Mouse (Mus musculus) limb, embryonic 15.5 days (tissue): Measurements from ENCODE around the gene Vgll4. TPM values are rescaled to one million over a fixed set of nuclear protein-coding genes. Genes with fewer than 3 reads are reported as not detected.
A peak's percentile ranks its signal among the peaks of the same experiment; 100 is the strongest.

ENCODE experiments used
- ATAC-seq: fragments of 200-750 bp; cut with Nextera tagmentation; 2 replicates; pipeline ENCODE4 v1.8.0; 2017; ENCODE audit warnings: low read depth, moderate TSS enrichment; ENCODE audit not compliant: insufficient number of reproducible peaks, low FRiP score, low TSS enrichment
- H3K27ac ChIP-seq: fragments of 300-500 bp; sonication (generic); 2 replicates; pipeline ENCODE4 v1.5.1; 2015; ENCODE audit warnings: moderate library complexity, mild to moderate bottlenecking, inconsistent platforms
- H3K27me3 ChIP-seq: fragments of 300-500 bp; sonication (generic); 2 replicates; pipeline ENCODE4 v1.6.1; 2015; ENCODE audit warnings: inconsistent platforms
- H3K36me3 ChIP-seq: fragments of 300-500 bp; sonication (generic); 2 replicates; pipeline ENCODE4 v1.6.1; 2015; ENCODE audit warnings: inconsistent platforms
- H3K4me1 ChIP-seq: fragments of 300-500 bp; sonication (generic); 2 replicates; pipeline ENCODE4 v1.6.1; 2015; ENCODE audit warnings: inconsistent platforms
- H3K4me2 ChIP-seq: fragments of 300-500 bp; sonication (generic); 2 replicates; pipeline ENCODE4 v1.6.1; 2015; ENCODE audit warnings: mild to moderate bottlenecking, inconsistent platforms
- H3K4me3 ChIP-seq: fragments of 300-500 bp; sonication (generic); 2 replicates; pipeline ENCODE4 v1.5.1; 2015; ENCODE audit warnings: mild to moderate bottlenecking, inconsistent platforms
- H3K9ac ChIP-seq: fragments of 300-500 bp; sonication (generic); 2 replicates; pipeline ENCODE4 v1.6.1; 2015; ENCODE audit warnings: inconsistent platforms
- H3K9me3 ChIP-seq: fragments of 300-500 bp; sonication (generic); 2 replicates; pipeline ENCODE4 v1.6.1; 2016; ENCODE audit warnings: inconsistent platforms
- WGBS: fragments of 180-500 bp; shearing (Covaris S2); methylation state at CpG from one replicate; pipeline ENCODE4 v1.1.7; 2015; 5-methylcytosine and 5-hydroxymethylcytosine counted together
- polyA plus RNA-seq: library from polyadenylated mRNA; unstranded; fragments of >200 nt; fragmentation: Nextera tagmentation; extraction: Ambion mirVana; gene quantifications from 2 replicates; pipeline ENCODE4 v1.2.1, GENCODE M21; 2015

The Vgll4 gene
- 121 and 130 TPM in 2 replicates for polyA plus RNA-seq

DNA sequence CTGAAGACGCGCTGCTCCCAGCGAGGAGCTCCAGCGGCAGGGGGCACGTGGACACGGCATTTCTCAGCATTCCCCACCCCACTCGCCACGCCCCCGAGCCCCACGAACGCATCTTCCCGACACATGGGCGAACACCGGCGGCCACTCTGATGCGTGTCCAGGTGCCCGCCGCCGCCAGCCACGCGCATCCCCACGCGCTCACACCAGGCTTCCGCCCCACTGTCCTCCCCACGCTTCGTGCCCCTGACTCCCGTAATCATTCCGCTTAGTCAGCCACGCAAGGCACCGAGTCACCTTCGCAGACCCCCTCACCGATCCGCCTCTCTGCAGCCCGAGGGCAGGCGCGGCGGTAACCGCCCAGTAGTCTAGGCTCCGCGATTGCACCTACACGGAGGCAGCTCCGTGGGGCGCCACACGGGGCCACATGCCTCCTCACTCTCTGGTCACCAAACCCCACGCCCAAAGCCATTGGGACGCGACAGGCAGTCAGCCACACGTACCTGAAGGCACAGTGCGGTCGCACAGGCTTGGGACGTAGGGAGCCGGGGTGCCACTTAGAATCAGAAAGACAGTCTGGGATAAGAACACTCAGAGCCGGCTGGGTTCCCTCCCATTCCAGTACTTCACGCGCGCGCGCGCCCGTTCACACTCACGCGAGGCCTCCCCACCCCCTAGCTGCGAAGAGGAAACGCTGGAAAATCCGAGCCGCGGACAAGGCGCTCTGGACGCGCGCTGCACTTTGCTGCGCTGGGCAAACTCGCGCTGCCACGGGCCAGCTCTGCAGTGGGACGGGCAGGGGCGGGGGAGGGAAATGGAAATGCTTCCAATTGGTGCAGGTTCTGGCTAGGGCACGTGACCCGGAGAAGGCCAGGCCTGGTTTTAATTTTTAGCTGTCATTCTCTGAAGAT lies at the start of gene Vgll4:
Vgll4 (minus strand) TSS at position 782 of the 908 bp plus-strand sequence.
- peak within 1 kb of the TSS; percentile 72 for H3K9ac ChIP-seq
- H3K4me3 ChIP-seq = peak within 1 kb of the TSS; percentile 77
- H3K27ac ChIP-seq = peak within 1 kb of the TSS; percentile 87
- no peaks in the 10 kb centered on the region for H3K9me3 ChIP-seq
- peak within 1 kb of the TSS; percentile 100 for H3K4me2 ChIP-seq
- H3K36me3 ChIP-seq = no peaks in the 10 kb centered on the region
- peaks cover 27% of the 10 kb centered on the region for H3K4me1 ChIP-seq
- under 1% methylated on average over 79 of the region's 79 CpGs for WGBS
- ATAC-seq = peak; percentile 32; the same call in 1 of the 2 replicates
- no peaks in the 10 kb centered on the region for H3K27me3 ChIP-seq

DNA sequence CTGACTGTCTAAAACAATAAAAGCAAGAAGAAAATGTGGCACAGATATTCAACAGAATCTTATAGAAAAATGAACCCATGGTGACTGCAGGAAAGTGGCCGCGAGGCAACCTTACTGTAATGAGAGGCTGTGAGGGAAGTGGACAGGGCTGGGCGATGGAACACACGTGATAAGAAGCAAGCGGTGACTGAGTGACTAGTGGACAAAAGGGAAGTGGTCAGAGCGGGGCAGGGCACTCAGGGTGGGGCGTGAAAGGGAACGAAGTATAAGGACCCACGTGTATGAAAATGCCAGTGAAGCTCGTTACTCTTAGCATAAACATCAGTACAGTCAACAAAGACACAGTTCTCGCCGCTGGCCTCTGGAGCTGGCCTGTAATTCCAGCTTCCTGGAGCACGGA lies 45.7 kb upstream of the Vgll4 start:
- H3K27ac ChIP-seq = no peak overlapping the region
- no peak for ATAC-seq
- H3K27me3 ChIP-seq = no peaks in the 10 kb centered on the region
- no peaks in the 10 kb centered on the region for H3K4me1 ChIP-seq
- H3K9ac ChIP-seq = no peak overlapping the region
- 81% methylated on average over 13 of the region's 13 CpGs for WGBS
- no peak overlapping the region for H3K4me3 ChIP-seq
- peaks cover 65% of the 10 kb centered on the region for H3K36me3 ChIP-seq
- no peaks in the 10 kb centered on the region for H3K9me3 ChIP-seq
- no peak overlapping the region for H3K4me2 ChIP-seq

DNA sequence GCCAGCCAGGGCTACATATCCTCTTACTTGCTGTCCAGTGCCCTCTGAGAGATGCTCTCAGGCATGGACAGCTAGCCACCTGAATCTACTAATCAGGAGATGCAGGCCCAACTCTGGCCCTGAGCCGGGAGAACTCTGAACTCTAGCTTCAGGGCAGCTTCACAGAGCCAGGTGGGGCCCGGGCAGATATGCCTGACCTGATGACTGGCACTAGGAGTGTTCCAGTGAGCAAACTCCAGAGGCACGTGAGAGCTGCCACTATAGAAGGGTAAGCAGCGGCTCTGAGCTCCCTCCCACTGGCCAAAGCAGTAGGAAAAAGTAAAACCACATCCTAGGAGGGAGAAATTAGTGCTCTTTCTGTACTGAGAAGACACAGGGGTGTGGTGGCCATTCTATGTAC lies 43.8 kb upstream of the Vgll4 start:
- Histone ChIP-seq H3K27ac (no peak overlapping the region), H3K4me2 (no peak overlapping the region), H3K4me1 (no peaks in the 10 kb centered on the region), H3K36me3 (peaks cover 68% of the 10 kb centered on the region), H3K27me3 (no peaks in the 10 kb centered on the region), H3K9me3 (no peaks in the 10 kb centered on the region), H3K4me3 (no peak overlapping the region), H3K9ac (no peak overlapping the region)
- no peak for ATAC-seq
- 79% methylated on average over 4 of the region's 4 CpGs for WGBS

DNA sequence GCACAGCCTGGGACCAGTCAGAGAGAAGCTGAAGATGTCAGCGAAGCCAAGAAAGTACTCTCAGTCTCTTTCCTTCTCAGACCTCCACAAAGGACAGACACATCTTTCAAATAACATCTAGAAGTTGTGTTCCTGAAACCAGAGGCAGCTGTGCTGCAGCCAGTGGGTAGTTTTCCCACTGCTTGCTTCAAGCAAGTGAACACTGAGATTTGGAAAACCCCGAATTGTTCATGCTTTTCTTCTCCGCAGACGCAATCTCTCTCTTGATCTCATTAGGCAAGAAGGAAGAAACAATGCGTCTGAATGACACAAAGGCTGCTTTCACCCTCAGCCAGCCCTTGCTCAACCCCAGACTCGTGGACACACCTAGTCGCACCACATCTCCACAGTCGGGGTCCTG lies 42.0 kb upstream of the Vgll4 start:
- WGBS = 62% methylated on average over 8 of the region's 8 CpGs

GRCm38 (mm10) chr6:115010815-115011214 lies 41.0 kb upstream of the Vgll4 start:
- no peak for ATAC-seq

More for the DNA sequence above, 42.0 kb upstream of the Vgll4 start:
- H3K36me3 ChIP-seq = peaks cover 56% of the 10 kb centered on the region
- no peak overlapping the region for H3K4me3 ChIP-seq
- ATAC-seq = no peak
- no peaks in the 10 kb centered on the region for H3K9me3 ChIP-seq
- no peak overlapping the region for H3K9ac ChIP-seq
- H3K27ac ChIP-seq = no peak overlapping the region
- H3K4me1 ChIP-seq = peaks cover 6% of the 10 kb centered on the region; the same call in 1 of the 2 replicates
- H3K27me3 ChIP-seq = no peaks in the 10 kb centered on the region
- no peak overlapping the region for H3K4me2 ChIP-seq

DNA sequence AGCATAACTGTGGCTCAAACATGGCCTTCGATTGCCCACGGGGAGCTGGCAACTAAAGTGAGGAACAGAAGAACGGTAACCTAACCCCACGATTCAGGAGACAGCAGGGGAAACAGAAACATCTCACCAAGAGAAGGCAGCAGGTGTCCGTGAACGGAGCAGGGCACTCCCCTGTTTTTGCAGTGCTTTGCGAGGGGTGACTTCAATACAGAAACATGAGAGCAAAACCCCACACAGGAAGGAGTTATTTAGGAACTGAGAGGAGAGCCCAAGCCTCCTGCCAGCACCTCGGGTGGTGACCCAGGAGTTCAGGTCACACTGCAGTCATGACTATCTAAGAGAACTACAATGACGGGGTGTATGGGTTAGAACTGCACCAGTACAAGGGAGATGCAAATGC lies 40.5 kb upstream of the Vgll4 start:
- no peak overlapping the region for H3K27ac ChIP-seq
- H3K9ac ChIP-seq = no peak overlapping the region
- 76% methylated on average over 9 of the region's 9 CpGs for WGBS
- no peak overlapping the region for H3K4me2 ChIP-seq
- peaks cover 44% of the 10 kb centered on the region for H3K36me3 ChIP-seq
- ATAC-seq = no peak
- H3K4me3 ChIP-seq = no peak overlapping the region
- H3K27me3 ChIP-seq = no peaks in the 10 kb centered on the region
- no peaks in the 10 kb centered on the region for H3K9me3 ChIP-seq
- peaks cover 6% of the 10 kb centered on the region; the same call in 1 of the 2 replicates for H3K4me1 ChIP-seq

More at GRCm38 (mm10) chr6:115010815-115011214, 41.0 kb upstream of the Vgll4 start:
- Histone ChIP-seq H3K9ac (no peak overlapping the region), H3K27ac (no peak overlapping the region), H3K4me1 (peaks cover 6% of the 10 kb centered on the region; the same call in 1 of the 2 replicates), H3K4me2 (no peak overlapping the region), H3K27me3 (no peaks in the 10 kb centered on the region), H3K4me3 (no peak overlapping the region), H3K36me3 (peaks cover 48% of the 10 kb centered on the region), H3K9me3 (no peaks in the 10 kb centered on the region)
- 77% methylated on average over 9 of the region's 9 CpGs for WGBS

DNA sequence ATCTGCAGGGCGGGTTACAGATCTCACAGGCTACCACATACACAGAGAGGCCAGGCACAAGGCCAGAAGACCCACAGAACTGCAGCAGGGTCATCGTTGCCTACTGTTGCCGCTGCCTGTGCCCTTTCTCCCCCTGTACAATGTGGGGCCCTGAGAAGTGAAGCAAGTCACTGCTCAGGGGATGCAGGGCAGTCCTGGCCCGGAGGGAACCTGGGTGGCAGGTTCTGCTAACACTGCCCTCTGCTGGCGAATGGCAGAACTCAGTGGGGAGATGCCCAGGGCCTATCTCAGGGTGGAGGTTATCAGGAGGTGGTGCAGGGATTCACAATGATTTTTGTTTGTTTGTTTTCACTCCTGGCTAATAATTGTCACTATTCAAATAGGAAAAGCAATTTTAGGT lies 37.9 kb upstream of the Vgll4 start:
- Histone ChIP-seq H3K4me1 (peaks cover 6% of the 10 kb centered on the region; the same call in 1 of the 2 replicates), H3K27ac (no peak overlapping the region), H3K9ac (no peak overlapping the region), H3K4me3 (no peak overlapping the region), H3K4me2 (no peak overlapping the region), H3K36me3 (peaks cover 33% of the 10 kb centered on the region), H3K27me3 (no peaks in the 10 kb centered on the region), H3K9me3 (no peaks in the 10 kb centered on the region)
- WGBS = 27% methylated on average over 5 of the region's 5 CpGs
- ATAC-seq = no peak

DNA sequence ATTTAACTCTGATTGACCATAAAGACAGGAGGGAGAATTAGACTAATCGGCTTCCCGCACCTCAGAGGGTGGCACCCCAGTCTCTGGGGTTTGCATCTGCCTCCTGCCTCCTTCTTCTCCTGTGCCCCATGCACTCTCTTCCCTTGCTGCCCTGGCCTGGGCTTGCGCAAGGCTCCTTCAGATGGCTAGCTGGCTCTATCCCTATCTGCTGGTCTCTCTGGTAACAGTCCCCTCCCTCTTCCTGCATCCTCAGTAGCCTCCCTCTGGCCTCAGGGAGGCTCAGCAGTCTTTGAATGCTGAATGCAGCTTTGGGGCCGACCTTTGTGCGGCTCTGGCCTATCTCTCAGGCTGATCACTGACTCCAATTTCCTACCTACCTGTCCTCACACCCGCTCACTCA lies 37.2 kb upstream of the Vgll4 start:
- Histone ChIP-seq H3K9ac (no peak overlapping the region), H3K4me2 (no peak overlapping the region), H3K27me3 (no peaks in the 10 kb centered on the region), H3K4me3 (no peak overlapping the region), H3K4me1 (peaks cover 6% of the 10 kb centered on the region; the same call in 1 of the 2 replicates), H3K27ac (no peak overlapping the region), H3K9me3 (no peaks in the 10 kb centered on the region), H3K36me3 (peaks cover 34% of the 10 kb centered on the region)
- 67% methylated on average over 6 of the region's 6 CpGs for WGBS
- ATAC-seq = no peak

DNA sequence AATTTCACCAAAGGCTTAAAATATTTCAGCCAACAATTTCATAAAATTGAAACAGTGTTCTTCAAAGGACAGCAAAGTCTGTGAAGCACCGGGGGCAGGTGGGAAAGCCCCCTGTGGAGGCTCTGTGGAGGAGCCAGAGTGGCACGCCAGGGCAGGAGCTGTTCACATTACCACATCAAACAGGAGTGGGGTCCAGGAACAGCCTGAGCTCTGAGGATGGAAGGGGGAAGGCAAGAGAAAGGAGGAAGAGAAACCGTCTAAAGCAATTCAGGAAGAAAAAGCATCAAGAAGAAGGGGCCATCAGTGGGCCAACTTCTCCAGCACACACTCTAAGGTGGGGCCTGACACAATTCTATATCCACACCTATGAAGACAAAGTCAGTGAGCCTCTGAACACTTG lies 36.3 kb upstream of the Vgll4 start:
- peaks cover 25% of the 10 kb centered on the region for H3K36me3 ChIP-seq
- no peak overlapping the region for H3K27ac ChIP-seq
- H3K4me3 ChIP-seq = no peak overlapping the region
- no peak for ATAC-seq
- H3K9ac ChIP-seq = no peak overlapping the region
- H3K9me3 ChIP-seq = no peaks in the 10 kb centered on the region
- WGBS = 64% methylated on average over 3 of the region's 3 CpGs
- peaks cover 6% of the 10 kb centered on the region; the same call in 1 of the 2 replicates for H3K4me1 ChIP-seq
- H3K4me2 ChIP-seq = no peak overlapping the region
- H3K27me3 ChIP-seq = no peaks in the 10 kb centered on the region

- no peak overlapping the region for H3K9ac ChIP-seq
These were observed 35.6 kb upstream of the Vgll4 start for GRCm38 (mm10) chr6:115005351-115005890.

GRCm38 (mm10) chr6:115004636-115005035 lies 34.8 kb upstream of the Vgll4 start:
- no peak for ATAC-seq
- peaks cover 19% of the 10 kb centered on the region for H3K36me3 ChIP-seq

More at GRCm38 (mm10) chr6:115005351-115005890, 35.6 kb upstream of the Vgll4 start:
- Histone ChIP-seq H3K4me3 (no peak overlapping the region), H3K27me3 (no peaks in the 10 kb centered on the region), H3K36me3 (peaks cover 22% of the 10 kb centered on the region), H3K27ac (no peak overlapping the region; the same call in 1 of the 2 replicates), H3K4me2 (no peak overlapping the region), H3K9me3 (no peaks in the 10 kb centered on the region), H3K4me1 (peaks cover 6% of the 10 kb centered on the region; the same call in 1 of the 2 replicates)
- WGBS = 60% methylated on average over 8 of the region's 8 CpGs
- no peak for ATAC-seq

More at GRCm38 (mm10) chr6:115004636-115005035, 34.8 kb upstream of the Vgll4 start:
- no peak overlapping the region for H3K27ac ChIP-seq
- no peaks in the 10 kb centered on the region for H3K9me3 ChIP-seq
- peaks cover 6% of the 10 kb centered on the region; the same call in 1 of the 2 replicates for H3K4me1 ChIP-seq
- H3K9ac ChIP-seq = no peak overlapping the region
- WGBS = 83% methylated on average over 8 of the region's 8 CpGs
- no peak overlapping the region for H3K4me2 ChIP-seq
- no peak overlapping the region for H3K4me3 ChIP-seq
- no peaks in the 10 kb centered on the region for H3K27me3 ChIP-seq
